Mouse (Mus musculus): Measurements from ENCODE around the gene Ccdc137. TPM values are rescaled to one million over a fixed set of nuclear protein-coding genes. Genes with fewer than 3 reads are reported as not detected.
A peak's percentile ranks its signal among the peaks of the same experiment; 100 is the strongest.

Ccdc137 gene
- total and polyA plus RNA-seq, 3 experiments, result 32.4 to 44.7 (median 42.8) TPM

- ATAC-seq (ENCODE audit: extremely low read depth, insufficient number of reproducible peaks, low FRiP score, poor library complexity, severe bottlenecking), result no peak
- TF ChIP-seq GATA2 (IDR thresholded peaks at IDR 0.05; ENCODE audit: borderline replicate concordance, low read depth, low read length), result no peak
- H3K4me3 ChIP-seq (ENCODE audit: low read depth, low read length), result no peak overlapping the region
- peaks cover 55% of the 10 kb centered on the region for H3K4me1 ChIP-seq (ENCODE audit: insufficient read depth, low read depth, low read length)
- H3K36me3 ChIP-seq (replicated peaks), result no peaks in the 10 kb centered on the region
- DNase-seq (ENCODE audit: low spot score), result no peak
- H3K9me3 ChIP-seq (replicated peaks), result no peaks in the 10 kb centered on the region
- peaks cover 10% of the 10 kb centered on the region for H3K27me3 ChIP-seq (ENCODE audit: insufficient read depth, low read length)
Observed at GRCm38 (mm10) chr11:120508290-120508870, 50.5 kb downstream of the Ccdc137 start.

- peaks cover 59% of the 10 kb centered on the region for H3K4me1 ChIP-seq (ENCODE audit: insufficient read depth, low read depth, low read length)
- H3K27me3 ChIP-seq (ENCODE audit: insufficient read depth, low read length), result peaks cover 3% of the 10 kb centered on the region; the same call in 1 of the 2 replicates
- H3K9me3 ChIP-seq (replicated peaks), result no peaks in the 10 kb centered on the region
- no peaks in the 10 kb centered on the region for H3K36me3 ChIP-seq (replicated peaks)
- ATAC-seq (ENCODE audit: extremely low read depth, insufficient number of reproducible peaks, low FRiP score, poor library complexity, severe bottlenecking), result 0 out of 2 replicates have a peak, but pooled peaks have one; percentile 12
- peak; percentile 19 for DNase-seq (ENCODE audit: low spot score)
- peak overlapping the region; percentile 61; the same call in 1 of the 2 replicates for H3K4me3 ChIP-seq (ENCODE audit: low read depth, low read length)
- no peak for TF ChIP-seq CTCF (IDR thresholded peaks at IDR 0.05; ENCODE audit: low read depth, low read length)
- TF ChIP-seq POLR2AphosphoS5 (IDR thresholded peaks at IDR 0.05; ENCODE audit: insufficient replicate concordance, low read depth, low read length), result no peak
- no peak for TF ChIP-seq GATA1 (IDR thresholded peaks at IDR 0.05; ENCODE audit: borderline replicate concordance, low read length)
- no peak for TF ChIP-seq TAL1 (conservative IDR thresholded peaks at IDR 0.05; ENCODE audit: low read depth, low read length)
- TF ChIP-seq GATA2 (IDR thresholded peaks at IDR 0.05; ENCODE audit: borderline replicate concordance, low read depth, low read length), result no peak
Observed at GRCm38 (mm10) chr11:120509940-120510339, 52.0 kb downstream of the Ccdc137 start.

- peaks cover 61% of the 10 kb centered on the region for H3K4me1 ChIP-seq (ENCODE audit: insufficient read depth, low read depth, low read length)
- H3K9me3 ChIP-seq (replicated peaks), result no peaks in the 10 kb centered on the region; the same call in 1 of the 2 replicates
- TF ChIP-seq GATA2 (IDR thresholded peaks at IDR 0.05; ENCODE audit: borderline replicate concordance, low read depth, low read length) (no peak), GATA1 (IDR thresholded peaks at IDR 0.05; ENCODE audit: borderline replicate concordance, low read length) (no peak), POLR2AphosphoS5 (IDR thresholded peaks at IDR 0.05; ENCODE audit: insufficient replicate concordance, low read depth, low read length) (no peak), TAL1 (conservative IDR thresholded peaks at IDR 0.05; ENCODE audit: low read depth, low read length) (no peak), CTCF (IDR thresholded peaks at IDR 0.05; ENCODE audit: low read depth, low read length) (no peak)
- DNase-seq (ENCODE audit: low spot score), result peak; percentile 77
- no peaks in the 10 kb centered on the region for H3K36me3 ChIP-seq (replicated peaks)
- peaks cover 3% of the 10 kb centered on the region; the same call in 1 of the 2 replicates for H3K27me3 ChIP-seq (ENCODE audit: insufficient read depth, low read length)
- ATAC-seq (ENCODE audit: extremely low read depth, insufficient number of reproducible peaks, low FRiP score, poor library complexity, severe bottlenecking), result peak; percentile 65
- H3K4me3 ChIP-seq (ENCODE audit: low read depth, low read length), result peak overlapping the region; percentile 61
Observed at GRCm38 (mm10) chr11:120510375-120511030, 52.6 kb downstream of the Ccdc137 start.

DNA sequence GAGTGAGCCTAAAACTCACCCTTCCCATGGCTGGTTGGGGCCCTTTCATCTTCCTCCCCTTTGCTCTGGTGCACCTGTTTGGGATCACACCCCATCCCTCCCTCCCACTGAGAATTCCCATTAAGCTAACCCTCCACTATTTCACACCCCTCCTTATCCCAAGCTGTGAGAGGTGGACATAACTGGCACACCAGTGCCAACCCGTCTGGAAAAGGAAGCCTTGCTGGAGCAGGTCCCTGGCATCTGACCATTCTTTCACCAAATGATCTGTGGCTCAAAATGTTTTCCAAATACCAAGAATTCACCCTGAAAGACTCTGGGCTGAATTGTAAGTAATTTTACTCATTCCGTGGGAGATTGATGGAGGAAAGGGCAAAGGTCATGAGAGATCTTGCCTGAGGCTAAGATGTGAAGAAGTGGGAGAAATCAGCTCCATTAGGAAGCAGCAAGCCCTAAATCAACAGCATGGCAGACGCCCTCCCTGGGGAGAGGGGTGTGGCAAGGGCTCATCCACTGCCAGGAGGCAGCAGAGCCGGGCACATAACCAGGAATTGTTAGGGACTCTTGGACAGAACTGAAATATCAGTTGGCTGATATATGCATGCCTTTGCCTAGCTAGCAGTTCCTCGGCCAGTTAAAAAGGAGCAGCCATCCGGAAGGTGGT lies 55.0 kb downstream of the Ccdc137 start:
- DNase-seq (ENCODE audit: low spot score) (no peak), ATAC-seq (ENCODE audit: extremely low read depth, insufficient number of reproducible peaks, low FRiP score, poor library complexity, severe bottlenecking) (no peak)
- no peak overlapping the region for H3K4me3 ChIP-seq (ENCODE audit: low read depth, low read length)
- TF ChIP-seq TAL1 (conservative IDR thresholded peaks at IDR 0.05; ENCODE audit: low read depth, low read length) (no peak), GATA1 (IDR thresholded peaks at IDR 0.05; ENCODE audit: borderline replicate concordance, low read length) (no peak)
- H3K9me3 ChIP-seq (replicated peaks), result no peaks in the 10 kb centered on the region; the same call in 1 of the 2 replicates
- H3K4me1 ChIP-seq (ENCODE audit: insufficient read depth, low read depth, low read length), result peaks cover 52% of the 10 kb centered on the region
- H3K27me3 ChIP-seq (ENCODE audit: insufficient read depth, low read length), result peaks cover 3% of the 10 kb centered on the region; the same call in 1 of the 2 replicates
- H3K36me3 ChIP-seq (replicated peaks), result no peaks in the 10 kb centered on the region

Other genes with a start within 250 kb of the Ccdc137 start
Only the 20 nearest of the 26 such genes appear.
- gene Actg1, start 109.6 kb upstream of the Ccdc137 start, total RNA-seq (2014; fragmentation: Nextera tagmentation), result 128 and 155 TPM in 2 replicates
- gene Actg1, start 109.6 kb upstream of the Ccdc137 start, total RNA-seq (2017), result 179 and 181 TPM in 2 replicates
- gene Actg1, start 109.6 kb upstream of the Ccdc137 start, polyA plus RNA-seq (2012), result 53.9 and 112 TPM in 2 replicates
- not detected in 2 replicates for gene Fscn2, start 96.6 kb upstream of the Ccdc137 start, total RNA-seq (2014; fragmentation: Nextera tagmentation)
- gene Fscn2, start 96.6 kb upstream of the Ccdc137 start, total RNA-seq (2017), result 0.11 TPM in 1 of 2 replicates, not detected in the other
- 0.03 TPM in 1 of 2 replicates, not detected in the other for gene Fscn2, start 96.6 kb upstream of the Ccdc137 start, polyA plus RNA-seq (2012)
- 12.0 and 13.6 TPM in 2 replicates for gene Faap100, start 79.4 kb upstream of the Ccdc137 start, total RNA-seq (2014; fragmentation: Nextera tagmentation)
- 5.2 and 6.2 TPM in 2 replicates for gene Faap100, start 79.4 kb upstream of the Ccdc137 start, total RNA-seq (2017)
- 29.7 and 30.6 TPM in 2 replicates for gene Faap100, start 79.4 kb upstream of the Ccdc137 start, polyA plus RNA-seq (2012)
- 58.4 and 61.7 TPM in 2 replicates for gene Nploc4, start 20.4 kb upstream of the Ccdc137 start, total RNA-seq (2014; fragmentation: Nextera tagmentation)
- 38.7 and 42.7 TPM in 2 replicates for gene Nploc4, start 20.4 kb upstream of the Ccdc137 start, total RNA-seq (2017)
- gene Nploc4, start 20.4 kb upstream of the Ccdc137 start, polyA plus RNA-seq (2012), result 68.2 and 72.4 TPM in 2 replicates
- 0.68 TPM in 1 of 2 replicates, not detected in the other for gene Tspan10, start 15.5 kb upstream of the Ccdc137 start, total RNA-seq (2014; fragmentation: Nextera tagmentation)
- not detected in 2 replicates for gene Tspan10, start 15.5 kb upstream of the Ccdc137 start, total RNA-seq (2017)
- gene Tspan10, start 15.5 kb upstream of the Ccdc137 start, polyA plus RNA-seq (2012), result not detected in 2 replicates
- 1.7 and 3.5 TPM in 2 replicates for gene Pde6g, start 4.6 kb upstream of the Ccdc137 start, total RNA-seq (2014; fragmentation: Nextera tagmentation)
- gene Pde6g, start 4.6 kb upstream of the Ccdc137 start, total RNA-seq (2017), result 0.23 and 0.33 TPM in 2 replicates
- gene Pde6g, start 4.6 kb upstream of the Ccdc137 start, polyA plus RNA-seq (2012), result 0.18 and 0.23 TPM in 2 replicates
- 15.2 and 17.4 TPM in 2 replicates for gene Oxld1, start within 50 bp of the Ccdc137 start, total RNA-seq (2014; fragmentation: Nextera tagmentation)
- 24.9 and 25.6 TPM in 2 replicates for gene Oxld1, start within 50 bp of the Ccdc137 start, total RNA-seq (2017)
- gene Oxld1, start within 50 bp of the Ccdc137 start, polyA plus RNA-seq (2012), result 16.7 and 17.1 TPM in 2 replicates
- gene Arl16, start 9.5 kb downstream of the Ccdc137 start, total RNA-seq (2014; fragmentation: Nextera tagmentation), result 18.0 and 24.5 TPM in 2 replicates
- gene Arl16, start 9.5 kb downstream of the Ccdc137 start, total RNA-seq (2017), result 17.0 and 24.5 TPM in 2 replicates
- 21.0 and 26.0 TPM in 2 replicates for gene Arl16, start 9.5 kb downstream of the Ccdc137 start, polyA plus RNA-seq (2012)
- 60.5 and 63.2 TPM in 2 replicates for gene Mrpl12, start 26.5 kb downstream of the Ccdc137 start, total RNA-seq (2014; fragmentation: Nextera tagmentation)
- 125 and 140 TPM in 2 replicates for gene Mrpl12, start 26.5 kb downstream of the Ccdc137 start, total RNA-seq (2017)
- 514 and 633 TPM in 2 replicates for gene Mrpl12, start 26.5 kb downstream of the Ccdc137 start, polyA plus RNA-seq (2012)
- gene Slc25a10, start 33.7 kb downstream of the Ccdc137 start, total RNA-seq (2014; fragmentation: Nextera tagmentation), result 18.2 and 18.7 TPM in 2 replicates
- 22.1 and 27.6 TPM in 2 replicates for gene Slc25a10, start 33.7 kb downstream of the Ccdc137 start, total RNA-seq (2017)
- 38.7 and 45.3 TPM in 2 replicates for gene Slc25a10, start 33.7 kb downstream of the Ccdc137 start, polyA plus RNA-seq (2012)
- not detected in 2 replicates for gene Gcgr, start 72.6 kb downstream of the Ccdc137 start, total RNA-seq (2014; fragmentation: Nextera tagmentation)
- gene Gcgr, start 72.6 kb downstream of the Ccdc137 start, total RNA-seq (2017), result not detected in 2 replicates
- not detected in 2 replicates for gene Gcgr, start 72.6 kb downstream of the Ccdc137 start, polyA plus RNA-seq (2012)
- 53.8 and 64.3 TPM in 2 replicates for gene Mcrip1, start 91.6 kb downstream of the Ccdc137 start, total RNA-seq (2014; fragmentation: Nextera tagmentation)
- 19.2 and 20.9 TPM in 2 replicates for gene Mcrip1, start 91.6 kb downstream of the Ccdc137 start, total RNA-seq (2017)
- gene Mcrip1, start 91.6 kb downstream of the Ccdc137 start, polyA plus RNA-seq (2012), result 176 and 205 TPM in 2 replicates
- gene Ppp1r27, start 93.0 kb downstream of the Ccdc137 start, total RNA-seq (2014; fragmentation: Nextera tagmentation), result not detected in 2 replicates
- gene Ppp1r27, start 93.0 kb downstream of the Ccdc137 start, total RNA-seq (2017), result not detected in 2 replicates
- not detected in 2 replicates for gene Ppp1r27, start 93.0 kb downstream of the Ccdc137 start, polyA plus RNA-seq (2012)
- 268 and 289 TPM in 2 replicates for gene P4hb, start 115.1 kb downstream of the Ccdc137 start, total RNA-seq (2014; fragmentation: Nextera tagmentation)
- gene P4hb, start 115.1 kb downstream of the Ccdc137 start, total RNA-seq (2017), result 411 and 414 TPM in 2 replicates
- 516 and 719 TPM in 2 replicates for gene P4hb, start 115.1 kb downstream of the Ccdc137 start, polyA plus RNA-seq (2012)
- gene Arhgdia, start 123.5 kb downstream of the Ccdc137 start, total RNA-seq (2014; fragmentation: Nextera tagmentation), result 354 and 381 TPM in 2 replicates
- 155 and 158 TPM in 2 replicates for gene Arhgdia, start 123.5 kb downstream of the Ccdc137 start, total RNA-seq (2017)
- gene Arhgdia, start 123.5 kb downstream of the Ccdc137 start, polyA plus RNA-seq (2012), result 1,000 and 1,072 TPM in 2 replicates
- 89.8 and 122 TPM in 2 replicates for gene Alyref, start 140.2 kb downstream of the Ccdc137 start, total RNA-seq (2014; fragmentation: Nextera tagmentation)
- gene Alyref, start 140.2 kb downstream of the Ccdc137 start, total RNA-seq (2017), result 270 and 280 TPM in 2 replicates
- 505 and 623 TPM in 2 replicates for gene Alyref, start 140.2 kb downstream of the Ccdc137 start, polyA plus RNA-seq (2012)
- gene Anapc11, start 140.3 kb downstream of the Ccdc137 start, total RNA-seq (2014; fragmentation: Nextera tagmentation), result 83.1 and 83.8 TPM in 2 replicates
- gene Anapc11, start 140.3 kb downstream of the Ccdc137 start, total RNA-seq (2017), result 62.3 and 69.3 TPM in 2 replicates
- 176 and 212 TPM in 2 replicates for gene Anapc11, start 140.3 kb downstream of the Ccdc137 start, polyA plus RNA-seq (2012)
- 1.9 and 2.6 TPM in 2 replicates for gene Npb, start 150.4 kb downstream of the Ccdc137 start, total RNA-seq (2014; fragmentation: Nextera tagmentation)
- gene Npb, start 150.4 kb downstream of the Ccdc137 start, total RNA-seq (2017), result 0.58 TPM in 1 of 2 replicates, not detected in the other
- gene Npb, start 150.4 kb downstream of the Ccdc137 start, polyA plus RNA-seq (2012), result 3.2 and 3.8 TPM in 2 replicates
- gene Pcyt2, start 159.8 kb downstream of the Ccdc137 start, total RNA-seq (2014; fragmentation: Nextera tagmentation), result 29.0 and 43.1 TPM in 2 replicates
- 102 and 119 TPM in 2 replicates for gene Pcyt2, start 159.8 kb downstream of the Ccdc137 start, total RNA-seq (2017)
- 129 and 146 TPM in 2 replicates for gene Pcyt2, start 159.8 kb downstream of the Ccdc137 start, polyA plus RNA-seq (2012)
- 28.9 and 35.3 TPM in 2 replicates for gene Sirt7, start 167.1 kb downstream of the Ccdc137 start, total RNA-seq (2014; fragmentation: Nextera tagmentation)
- 74.5 and 96.2 TPM in 2 replicates for gene Sirt7, start 167.1 kb downstream of the Ccdc137 start, total RNA-seq (2017)
- gene Sirt7, start 167.1 kb downstream of the Ccdc137 start, polyA plus RNA-seq (2012), result 169 and 256 TPM in 2 replicates